Mouse (Mus musculus) intestine, embryonic 16.5 days (tissue): ENCODE measurements at regions not wholly inside any gene's neighbourhood (a gene's known extent, or its start where the extent isn't known, plus 50 kb on each side); places are given as distances from the start of the nearest gene placed in this dataset.
A peak's percentile ranks its signal among the peaks of the same experiment; 100 is the strongest.
"Not testable (repeated sequence)": the region's sequence is repeated elsewhere in the genome, so short reads cannot be mapped to it uniquely, and the experiment has no call there.

Source experiments
- ATAC-seq: fragments of 200-750 bp; cut with Nextera tagmentation; 2 replicates; pipeline ENCODE4 v1.8.0; 2017; ENCODE audit warnings: moderate TSS enrichment, moderate library complexity
- H3K27ac ChIP-seq: fragments of 300-500 bp; sonication (generic); 2 replicates; pipeline ENCODE4 v1.5.1; 2014; ENCODE audit warnings: mild to moderate bottlenecking, low read length
- H3K27me3 ChIP-seq: fragments of 300-500 bp; sonication (generic); replicated peaks from 2 replicates; pipeline ENCODE4 v1.6.1; 2014; ENCODE audit warnings: low read length, control low read depth, mixed read lengths; ENCODE audit not compliant: control insufficient read depth, insufficient read depth
- H3K36me3 ChIP-seq: fragments of 300-500 bp; sonication (generic); 2 replicates; pipeline ENCODE4 v1.6.1; 2014; ENCODE audit warnings: low read length, control low read depth; ENCODE audit not compliant: control insufficient read depth, insufficient read depth
- H3K4me1 ChIP-seq: fragments of 300-500 bp; sonication (generic); 2 replicates; pipeline ENCODE4 v1.6.1; 2014; ENCODE audit warnings: low read length, control low read depth, mixed read lengths; ENCODE audit not compliant: control insufficient read depth, insufficient read depth
- H3K4me2 ChIP-seq: fragments of 300-500 bp; sonication (generic); 2 replicates; pipeline ENCODE4 v1.6.1; 2014; ENCODE audit warnings: low read depth, low read length, control low read depth
- H3K4me3 ChIP-seq: fragments of 300-500 bp; sonication (generic); 2 replicates; pipeline ENCODE4 v1.5.1; 2014; ENCODE audit warnings: mild to moderate bottlenecking, low read length
- H3K9ac ChIP-seq: fragments of 300-500 bp; sonication (generic); 2 replicates; pipeline ENCODE4 v1.6.1; 2014; ENCODE audit warnings: low read depth, low read length
- H3K9me3 ChIP-seq: fragments of 300-500 bp; sonication (generic); 2 replicates; pipeline ENCODE4 v1.6.1; 2016; ENCODE audit warnings: low read length, control low read depth; ENCODE audit not compliant: control insufficient read depth
- WGBS: fragments of 180-500 bp; shearing (Covaris S2); extraction: QIAGEN DNeasy Blood & Tissue Kit; methylation state at CpG from one replicate; pipeline ENCODE4 v1.1.7; 2014; 5-methylcytosine and 5-hydroxymethylcytosine counted together

GRCm38 (mm10) chrX:82249456-82249855, 699.2 kb upstream of the Dmd start:
- not testable (repeated sequence) for H3K4me1 ChIP-seq, H3K4me3 ChIP-seq, H3K9ac ChIP-seq, H3K9me3 ChIP-seq, H3K4me2 ChIP-seq, H3K36me3 ChIP-seq, H3K27me3 ChIP-seq, ATAC-seq, H3K27ac ChIP-seq
- WGBS, result 58% methylated on average over 1 of the region's 1 CpGs

GRCm38 (mm10) chrX:82282376-82282775, 666.3 kb upstream of the Dmd start:
- not testable (repeated sequence) for H3K9ac ChIP-seq, H3K36me3 ChIP-seq, H3K27ac ChIP-seq, H3K4me2 ChIP-seq, ATAC-seq, H3K4me3 ChIP-seq, H3K4me1 ChIP-seq, H3K27me3 ChIP-seq, H3K9me3 ChIP-seq
- 74% methylated on average over 4 of the region's 4 CpGs for WGBS

GRCm38 (mm10) chrX:82310764-82311492, 637.7 kb upstream of the Dmd start:
- no peak overlapping the region for H3K9ac ChIP-seq
- H3K4me1 ChIP-seq, result no peaks in the 10 kb centered on the region
- H3K9me3 ChIP-seq, result no peaks in the 10 kb centered on the region
- WGBS, result 19% methylated on average over 18 of the region's 18 CpGs
- no peaks in the 10 kb centered on the region for H3K36me3 ChIP-seq
- H3K27me3 ChIP-seq, result no peaks in the 10 kb centered on the region
- no peak overlapping the region for H3K27ac ChIP-seq
- H3K4me3 ChIP-seq, result peak overlapping the region; percentile 25; the same call in 1 of the 2 replicates
- H3K4me2 ChIP-seq, result peak overlapping the region; percentile 33
- ATAC-seq, result no peak
